Mouse (Mus musculus): ENCODE measurements at regions not wholly inside any gene's neighbourhood (a gene's known extent, or its start where the extent isn't known, plus 50 kb on each side); places are given as distances from the start of the nearest gene placed in this dataset.

- WGBS = 82% methylated on average over 5 of the region's 5 CpGs
- Histone ChIP-seq H3K4me1 (replicated peaks) (peaks cover 15% of the 10 kb centered on the region), H3K4me3 (no peak overlapping the region), H3K27ac (no peak overlapping the region), H3K9me3 (no peaks in the 10 kb centered on the region), H3K27me3 (no peaks in the 10 kb centered on the region), H3K4me2 (no peak overlapping the region), H3K9ac (no peak overlapping the region), H3K36me3 (no peaks in the 10 kb centered on the region)
- no peak for ATAC-seq (ENCODE audit: low FRiP score)
These were observed 52.8 kb upstream of the Tmem178 start for GRCm38 (mm10) chr17:80891656-80892055.

GRCm38 (mm10) chr17:80889095-80889494, 55.3 kb upstream of the Tmem178 start:
- no peaks in the 10 kb centered on the region for H3K36me3 ChIP-seq
- no peak overlapping the region for H3K27ac ChIP-seq
- H3K4me1 ChIP-seq (replicated peaks) = peaks cover 24% of the 10 kb centered on the region
- H3K4me3 ChIP-seq = no peak overlapping the region
- no peaks in the 10 kb centered on the region for H3K9me3 ChIP-seq
- H3K4me2 ChIP-seq = no peak overlapping the region
- WGBS = 97% methylated on average over 4 of the region's 4 CpGs
- no peak for ATAC-seq (ENCODE audit: low FRiP score)
- no peak overlapping the region for H3K9ac ChIP-seq
- H3K27me3 ChIP-seq = no peaks in the 10 kb centered on the region

- H3K9me3 ChIP-seq = no peaks in the 10 kb centered on the region
- H3K27ac ChIP-seq = peak overlapping the region; percentile 83
- no peaks in the 10 kb centered on the region for H3K27me3 ChIP-seq
- H3K36me3 ChIP-seq = no peaks in the 10 kb centered on the region
- peaks cover 24% of the 10 kb centered on the region for H3K4me1 ChIP-seq (replicated peaks)
- no peak for ATAC-seq (ENCODE audit: low FRiP score)
- H3K4me3 ChIP-seq = no peak overlapping the region
- WGBS = 15% methylated on average over 8 of the region's 8 CpGs
- no peak overlapping the region for H3K9ac ChIP-seq
- H3K4me2 ChIP-seq = peak overlapping the region; percentile 31
These were observed 56.7 kb upstream of the Tmem178 start for GRCm38 (mm10) chr17:80887749-80888119.

- peak overlapping the region; percentile 83 for H3K27ac ChIP-seq
- WGBS = 12% methylated on average over 18 of the region's 18 CpGs
- no peaks in the 10 kb centered on the region for H3K36me3 ChIP-seq
- H3K4me1 ChIP-seq (replicated peaks) = peaks cover 24% of the 10 kb centered on the region
- peak overlapping the region; percentile 31 for H3K4me2 ChIP-seq
- no peak overlapping the region for H3K9ac ChIP-seq
- H3K4me3 ChIP-seq = no peak overlapping the region
- no peaks in the 10 kb centered on the region for H3K27me3 ChIP-seq
- H3K9me3 ChIP-seq = no peaks in the 10 kb centered on the region
- ATAC-seq (ENCODE audit: low FRiP score) = peak; percentile 71
These were observed 57.2 kb upstream of the Tmem178 start for GRCm38 (mm10) chr17:80887021-80887748.

- H3K9me3 ChIP-seq = no peaks in the 10 kb centered on the region
- no peak overlapping the region for H3K9ac ChIP-seq
- no peak overlapping the region for H3K4me2 ChIP-seq
- no peaks in the 10 kb centered on the region for H3K27me3 ChIP-seq
- 75% methylated on average over 3 of the region's 3 CpGs for WGBS
- peak overlapping the region; percentile 72 for H3K27ac ChIP-seq
- no peak overlapping the region for H3K4me3 ChIP-seq
- no peak for ATAC-seq (ENCODE audit: low FRiP score)
- no peaks in the 10 kb centered on the region for H3K36me3 ChIP-seq
- H3K4me1 ChIP-seq (replicated peaks) = peaks cover 24% of the 10 kb centered on the region
These were observed 58.2 kb upstream of the Tmem178 start for GRCm38 (mm10) chr17:80886211-80886701.

- 93% methylated on average over 9 of the region's 9 CpGs for WGBS
- H3K9ac ChIP-seq = no peak overlapping the region
- ATAC-seq (ENCODE audit: low FRiP score) = no peak
These were observed 58.7 kb upstream of the Tmem178 start for GRCm38 (mm10) chr17:80885706-80886105.

GRCm38 (mm10) chr17:80884886-80885285, 59.5 kb upstream of the Tmem178 start:
- Histone ChIP-seq H3K36me3 (no peaks in the 10 kb centered on the region), H3K27me3 (no peaks in the 10 kb centered on the region), H3K27ac (no peak overlapping the region), H3K4me1 (replicated peaks) (peaks cover 24% of the 10 kb centered on the region), H3K9me3 (no peaks in the 10 kb centered on the region), H3K9ac (no peak overlapping the region), H3K4me3 (no peak overlapping the region), H3K4me2 (no peak overlapping the region)
- WGBS = 47% methylated on average over 2 of the region's 2 CpGs
- no peak for ATAC-seq (ENCODE audit: low FRiP score)

More at GRCm38 (mm10) chr17:80885706-80886105, 58.7 kb upstream of the Tmem178 start:
- H3K4me3 ChIP-seq = no peak overlapping the region
- H3K4me2 ChIP-seq = no peak overlapping the region
- H3K27me3 ChIP-seq = no peaks in the 10 kb centered on the region
- H3K36me3 ChIP-seq = no peaks in the 10 kb centered on the region
- peaks cover 24% of the 10 kb centered on the region for H3K4me1 ChIP-seq (replicated peaks)
- no peak overlapping the region for H3K27ac ChIP-seq
- no peaks in the 10 kb centered on the region for H3K9me3 ChIP-seq

GRCm38 (mm10) chr17:80882476-80882875, 62.0 kb upstream of the Tmem178 start:
- WGBS = 82% methylated on average over 3 of the region's 3 CpGs
- peaks cover 16% of the 10 kb centered on the region for H3K4me1 ChIP-seq (replicated peaks)
- no peak overlapping the region for H3K4me3 ChIP-seq
- no peaks in the 10 kb centered on the region for H3K27me3 ChIP-seq
- no peak for ATAC-seq (ENCODE audit: low FRiP score)
- H3K36me3 ChIP-seq = no peaks in the 10 kb centered on the region
- no peak overlapping the region for H3K4me2 ChIP-seq
- H3K27ac ChIP-seq = no peak overlapping the region
- H3K9ac ChIP-seq = no peak overlapping the region
- H3K9me3 ChIP-seq = no peaks in the 10 kb centered on the region

GRCm38 (mm10) chr17:80880325-80880724, 64.1 kb upstream of the Tmem178 start:
- no peak overlapping the region for H3K4me2 ChIP-seq
- peaks cover 8% of the 10 kb centered on the region for H3K4me1 ChIP-seq (replicated peaks)
- no peak overlapping the region for H3K9ac ChIP-seq
- H3K36me3 ChIP-seq = no peaks in the 10 kb centered on the region
- no peaks in the 10 kb centered on the region for H3K9me3 ChIP-seq
- WGBS = 84% methylated on average over 4 of the region's 4 CpGs
- no peaks in the 10 kb centered on the region for H3K27me3 ChIP-seq
- no peak for ATAC-seq (ENCODE audit: low FRiP score)
- no peak overlapping the region for H3K27ac ChIP-seq
- no peak overlapping the region for H3K4me3 ChIP-seq

GRCm38 (mm10) chr17:80875352-80876044, 68.9 kb upstream of the Tmem178 start:
- WGBS = 39% methylated on average over 7 of the region's 7 CpGs
- no peaks in the 10 kb centered on the region for H3K9me3 ChIP-seq
- ATAC-seq (ENCODE audit: low FRiP score) = peak; percentile 63; the same call in 1 of the 2 replicates
- 0 out of 2 replicates have a peak overlapping the region, but pooled peaks have one; percentile 24 for H3K27ac ChIP-seq
- no peaks in the 10 kb centered on the region for H3K27me3 ChIP-seq
- no peaks in the 10 kb centered on the region for H3K36me3 ChIP-seq
- H3K4me3 ChIP-seq = no peak overlapping the region
- no peak overlapping the region for H3K4me2 ChIP-seq
- no peak overlapping the region for H3K9ac ChIP-seq
- peaks cover 8% of the 10 kb centered on the region for H3K4me1 ChIP-seq (replicated peaks)

- Histone ChIP-seq H3K9me3 (no peaks in the 10 kb centered on the region), H3K4me1 (replicated peaks) (peaks cover 8% of the 10 kb centered on the region), H3K4me3 (no peak overlapping the region), H3K9ac (no peak overlapping the region), H3K27ac (no peak overlapping the region), H3K4me2 (no peak overlapping the region), H3K27me3 (no peaks in the 10 kb centered on the region), H3K36me3 (no peaks in the 10 kb centered on the region)
- ATAC-seq (ENCODE audit: low FRiP score) = no peak
- 84% methylated on average over 4 of the region's 4 CpGs for WGBS
These were observed 73.5 kb upstream of the Tmem178 start for GRCm38 (mm10) chr17:80870965-80871364.

- Histone ChIP-seq H3K36me3 (no peaks in the 10 kb centered on the region), H3K27ac (no peak overlapping the region), H3K4me1 (replicated peaks) (no peaks in the 10 kb centered on the region), H3K4me3 (no peak overlapping the region), H3K9me3 (no peaks in the 10 kb centered on the region), H3K9ac (no peak overlapping the region), H3K27me3 (no peaks in the 10 kb centered on the region), H3K4me2 (no peak overlapping the region)
- ATAC-seq (ENCODE audit: low FRiP score) = no peak
- WGBS = 90% methylated on average over 8 of the region's 8 CpGs
These were observed 82.1 kb upstream of the Tmem178 start for GRCm38 (mm10) chr17:80862338-80862737.
